Mouse (Mus musculus): ENCODE measurements around the gene Jtb. TPM values are rescaled to one million over a fixed set of nuclear protein-coding genes. Genes with fewer than 3 reads are reported as not detected.
"Not testable (repeated sequence)": the region's sequence is repeated elsewhere in the genome, so short reads cannot be mapped to it uniquely, and the experiment has no call there.

Jtb gene
- polyA plus RNA-seq, 1 experiment from 2014 or later = 171 TPM

DNA sequence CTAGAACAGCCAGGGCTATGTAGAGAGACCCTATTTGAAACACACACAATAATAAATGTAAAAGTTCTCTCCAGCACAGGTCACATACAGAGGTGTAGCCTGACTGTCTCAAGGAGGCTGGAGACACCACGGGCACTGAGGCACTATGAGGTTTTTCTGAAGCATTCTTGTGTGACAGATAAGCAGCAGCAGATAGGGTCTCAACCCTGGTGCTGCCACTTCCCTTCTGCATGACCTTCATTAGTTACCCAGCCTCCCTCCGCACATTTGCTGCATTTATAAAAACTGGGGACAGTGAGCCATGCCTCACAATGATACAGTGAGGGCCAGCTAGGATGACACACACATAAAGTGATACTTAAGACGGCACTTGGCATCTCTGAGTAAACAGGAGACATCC, 8.5 kb upstream of the Jtb start:
- no peak for DNase-seq (ENCODE audit: low spot score)

DNA sequence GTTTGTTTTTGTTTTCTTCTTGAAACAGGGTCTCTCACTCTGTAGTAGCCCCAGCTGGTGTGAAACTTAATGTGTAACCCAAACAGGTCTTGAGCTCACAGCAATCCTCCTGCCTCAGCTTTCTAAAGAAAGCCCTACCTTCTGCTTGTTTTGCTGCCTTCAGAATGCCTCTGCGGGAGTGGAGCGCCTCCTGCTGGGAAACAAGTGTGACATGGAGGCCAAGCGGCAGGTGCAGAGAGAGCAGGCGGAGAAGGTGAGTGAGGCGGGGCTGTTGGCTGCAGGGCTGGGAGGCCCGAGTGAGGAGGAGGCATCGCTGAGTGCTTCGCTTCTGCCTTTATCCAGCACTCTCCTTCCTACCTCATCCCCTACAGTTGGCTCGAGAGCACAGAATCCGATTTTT, 7.1 kb upstream of the Jtb start:
- no peak for DNase-seq (ENCODE audit: low spot score)

GRCm38 (mm10) chr3:90231075-90231474, 322 bp upstream of the Jtb start:
- no peak for DNase-seq (ENCODE audit: low spot score)

GRCm38 (mm10) chr3:90241251-90241650, 9.9 kb downstream of the Jtb start:
- no peak for DNase-seq (ENCODE audit: low spot score)

- DNase-seq (ENCODE audit: low spot score) = no peak
These were observed 10.4 kb downstream of the Jtb start for GRCm38 (mm10) chr3:90241669-90242358.

- no peak for DNase-seq (ENCODE audit: low spot score)
These were observed 11.8 kb downstream of the Jtb start, which contains the start of gene Creb3l4 for GRCm38 (mm10) chr3:90242984-90243775. Gene Creb3l4, minus strand, starts transcription at chr3:90243512.

GRCm38 (mm10) chr3:90245406-90245805, 14.0 kb downstream of the Jtb start:
- no peak for DNase-seq (ENCODE audit: low spot score)

DNA sequence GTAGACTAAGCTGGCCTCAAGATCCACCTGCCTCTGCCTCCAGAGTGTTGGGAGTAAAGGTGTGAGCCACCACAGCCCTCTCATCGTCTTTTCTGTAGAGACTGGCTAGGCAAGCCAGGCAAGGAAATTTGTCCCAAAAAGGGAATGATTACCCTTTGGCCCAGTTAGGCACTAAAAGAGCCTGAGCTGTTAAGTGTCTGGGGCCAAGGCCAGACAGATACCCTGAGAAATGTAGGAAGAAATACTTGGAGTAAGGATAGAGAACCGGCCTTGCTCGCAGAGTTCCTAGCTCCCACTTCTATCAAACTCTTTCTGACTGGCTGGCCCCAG, 16.2 kb downstream of the Jtb start:
- no peak for DNase-seq (ENCODE audit: low spot score)

- DNase-seq (ENCODE audit: low spot score) = peak; percentile 92
These were observed 16.8 kb downstream of the Jtb start, which contains the start of gene Slc39a1 for GRCm38 (mm10) chr3:90247960-90248745. Gene Slc39a1, plus strand, starts transcription at chr3:90248172.

DNA sequence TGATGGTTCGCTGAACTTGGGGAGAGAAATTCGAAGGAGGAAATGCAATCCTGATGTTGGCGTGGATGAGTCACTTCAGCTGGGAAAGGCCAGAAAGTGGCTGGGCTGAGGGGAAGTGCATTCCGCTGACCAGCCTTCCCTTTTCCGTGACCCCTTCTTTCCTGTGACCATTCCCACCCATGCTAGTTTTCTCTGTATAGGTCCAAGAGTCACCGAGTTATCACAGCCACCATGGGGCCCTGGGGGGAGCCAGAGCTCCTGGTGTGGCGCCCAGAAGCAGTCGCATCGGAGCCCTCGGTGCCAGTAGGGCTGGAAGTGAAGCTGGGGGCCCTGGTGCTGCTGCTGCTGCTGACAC, 17.3 kb downstream of the Jtb start:
- peak; percentile 16 for DNase-seq (ENCODE audit: low spot score)

- DNase-seq (ENCODE audit: low spot score) = no peak
These were observed 19.4 kb downstream of the Jtb start for GRCm38 (mm10) chr3:90250791-90251190.

GRCm38 (mm10) chr3:90251731-90252226, 20.4 kb downstream of the Jtb start:
- not testable (repeated sequence) for DNase-seq (ENCODE audit: low spot score)

GRCm38 (mm10) chr3:90252659-90253058, 21.3 kb downstream of the Jtb start:
- DNase-seq (ENCODE audit: low spot score) = not testable (repeated sequence)

DNA sequence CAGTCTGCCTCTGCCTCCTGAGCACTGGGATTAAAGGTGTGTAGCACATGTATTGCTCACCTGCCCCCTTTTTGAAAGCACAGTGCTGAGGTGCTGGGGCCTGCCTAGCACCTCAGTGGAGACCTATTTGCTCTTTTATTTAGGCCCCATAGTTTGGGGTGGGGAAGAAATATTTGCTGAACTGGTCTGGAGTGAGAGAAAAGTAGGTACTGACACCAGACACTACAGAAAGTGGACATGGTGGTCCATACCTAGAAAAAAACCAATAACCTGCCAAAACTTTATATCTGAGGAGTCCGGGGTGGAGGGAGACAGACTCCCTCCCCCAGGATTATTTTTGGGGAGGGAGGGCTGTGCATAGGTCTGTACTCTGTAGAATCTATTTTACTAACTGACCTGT, 21.8 kb downstream of the Jtb start:
- DNase-seq (ENCODE audit: low spot score) = not testable (repeated sequence)

- DNase-seq (ENCODE audit: low spot score) = peak; percentile 92
These were observed 22.4 kb downstream of the Jtb start, which contains the start of gene Crtc2 for GRCm38 (mm10) chr3:90253653-90254418. Gene Crtc2, plus strand, starts transcription at chr3:90254163.

- DNase-seq (ENCODE audit: low spot score) = peak; percentile 40
These were observed 23.2 kb downstream of the Jtb start for GRCm38 (mm10) chr3:90254419-90255193.

- DNase-seq (ENCODE audit: low spot score) = no peak
These were observed 23.8 kb downstream of the Jtb start for GRCm38 (mm10) chr3:90255194-90255565.

GRCm38 (mm10) chr3:90255784-90256353, 24.5 kb downstream of the Jtb start:
- no peak for DNase-seq (ENCODE audit: low spot score)

DNA sequence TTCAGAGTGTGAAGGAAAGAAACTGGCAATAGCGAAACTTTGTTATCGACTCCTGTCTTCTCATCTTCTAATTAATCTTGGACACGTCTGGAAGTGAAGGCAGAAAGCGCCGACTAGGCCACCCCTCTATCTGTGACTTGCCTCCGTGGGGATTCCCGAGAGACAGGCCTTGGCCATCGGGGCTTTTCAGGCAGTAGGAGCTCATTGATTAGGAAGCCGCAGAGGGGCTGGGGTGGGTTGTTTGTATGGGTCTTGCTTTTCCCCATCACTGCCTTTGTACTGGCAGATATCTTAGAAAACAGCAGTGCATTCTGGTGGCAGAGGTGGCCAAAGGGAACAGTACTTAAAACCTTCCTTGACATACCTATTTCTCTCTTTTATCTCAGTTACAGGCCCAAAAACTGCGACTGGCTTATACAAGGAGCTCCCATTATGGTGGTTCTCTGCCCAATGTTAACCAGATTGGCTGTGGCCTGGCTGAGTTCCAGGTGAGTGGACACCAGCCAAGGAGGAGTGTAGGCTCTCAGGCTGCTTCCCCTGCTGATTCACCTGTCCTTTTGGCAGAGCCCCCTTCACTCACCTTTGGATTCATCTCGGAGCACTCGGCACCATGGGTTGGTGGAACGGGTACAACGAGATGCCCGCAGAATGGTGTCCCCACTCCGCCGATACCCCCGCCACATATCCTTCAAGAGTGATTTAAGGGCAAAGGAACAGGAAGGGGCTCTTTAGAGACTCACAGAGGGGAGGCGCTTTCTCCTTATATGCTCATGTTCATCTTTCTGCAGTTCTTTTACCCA, 25.5 kb downstream of the Jtb start:
- DNase-seq (ENCODE audit: low spot score) = no peak
